Mouse (Mus musculus): Measurements from ENCODE around the gene Slc12a8.

DNA sequence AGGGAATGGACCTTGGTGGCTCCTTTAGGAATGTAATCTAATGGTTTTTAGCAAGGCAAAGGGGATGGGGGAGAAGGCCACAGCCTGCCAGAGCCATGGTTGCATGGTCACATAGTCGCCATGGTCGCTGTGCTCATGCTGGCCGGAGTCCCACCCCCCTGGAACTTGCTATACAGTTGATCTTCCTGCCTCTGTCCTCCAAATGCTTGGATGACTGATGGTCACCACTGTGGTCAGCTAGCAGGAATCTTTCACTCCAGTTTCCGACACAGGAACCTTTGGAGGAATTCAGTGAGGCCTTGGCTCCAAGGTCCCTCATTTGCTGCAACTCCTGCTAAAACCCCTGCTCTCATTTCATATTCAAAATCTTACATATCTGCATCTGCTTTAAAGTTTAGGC is 79.1 kb downstream of the Slc12a8 start:
- TF ChIP-seq POLR2A (IDR thresholded peaks at IDR 0.05; ENCODE audit: borderline replicate concordance, low read depth, low read length) (no peak), CTCF (IDR thresholded peaks at IDR 0.05; ENCODE audit: low read depth, low read length) (no peak)
